Mouse (Mus musculus) thymus, adult 2 months (tissue): Measurements from ENCODE around the gene Rev1.

Experiments used
- CTCF ChIP-seq: fragments of 200-500 bp; IDR thresholded peaks from 2 replicates; pipeline ENCODE4 v1.5.1; 2012; ENCODE audit warnings: mild to moderate bottlenecking, control low read depth, low read length, moderate library complexity, borderline replicate concordance; ENCODE audit not compliant: control insufficient read depth, poor library complexity, insufficient read depth; ENCODE audit errors: extremely low read depth
- POLR2A ChIP-seq: fragments of 200-500 bp; IDR thresholded peaks from 2 replicates; pipeline ENCODE4 v1.6.1; 2012; ENCODE audit warnings: mild to moderate bottlenecking, low read length, control low read depth, moderate library complexity; ENCODE audit not compliant: control insufficient read depth, poor library complexity, insufficient read depth; ENCODE audit errors: extremely low read depth

GRCm38 (mm10) chr1:38103813-38104212 lies 25.8 kb downstream of the Rev1 start:
- TF ChIP-seq CTCF (no peak), POLR2A (no peak)
